Mouse (Mus musculus) midbrain, embryonic 12.5 days (tissue): ENCODE results near the gene Crispld2. TPM values are rescaled to one million over a fixed set of nuclear protein-coding genes. Genes with fewer than 3 reads are reported as not detected.

Experiments used
- ATAC-seq: fragments of 200-750 bp; cut with Nextera tagmentation; 2 replicates; pipeline ENCODE4 v1.8.0; 2017; ENCODE audit warnings: low read depth, moderate TSS enrichment, moderate library complexity; ENCODE audit not compliant: low FRiP score
- H3K27ac ChIP-seq: fragments of 300-500 bp; sonication (generic); replicated peaks from 2 replicates; pipeline ENCODE4 v1.5.1; 2016; ENCODE audit warnings: mild to moderate bottlenecking
- H3K27me3 ChIP-seq: fragments of 300-500 bp; sonication (generic); 2 replicates; pipeline ENCODE4 v1.6.1; 2016; ENCODE audit warnings: mild to moderate bottlenecking
- H3K36me3 ChIP-seq: fragments of 300-500 bp; sonication (generic); 2 replicates; pipeline ENCODE4 v1.6.1; 2016
- H3K4me1 ChIP-seq: fragments of 300-500 bp; sonication (generic); 2 replicates; pipeline ENCODE4 v1.6.1; 2016
- H3K4me2 ChIP-seq: fragments of 300-500 bp; sonication (generic); replicated peaks from 2 replicates; pipeline ENCODE4 v1.6.1; 2016; ENCODE audit warnings: mild to moderate bottlenecking, moderate library complexity
- H3K4me3 ChIP-seq: fragments of 300-500 bp; sonication (generic); 2 replicates; pipeline ENCODE4 v1.5.1; 2016; ENCODE audit warnings: mild to moderate bottlenecking
- H3K9ac ChIP-seq: fragments of 300-500 bp; sonication (generic); replicated peaks from 2 replicates; pipeline ENCODE4 v1.6.1; 2016; ENCODE audit warnings: mild to moderate bottlenecking, moderate library complexity
- H3K9me3 ChIP-seq: fragments of 300-500 bp; sonication (generic); 2 replicates; pipeline ENCODE4 v1.6.1; 2016; ENCODE audit warnings: mild to moderate bottlenecking
- WGBS: fragments of 180-500 bp; shearing (Covaris S2); methylation state at CpG from one replicate; pipeline ENCODE4 v1.1.7; 2016; 5-methylcytosine and 5-hydroxymethylcytosine counted together
- polyA plus RNA-seq: library from polyadenylated mRNA; unstranded; fragments of >200 nt; fragmentation: Nextera tagmentation; extraction: Ambion mirVana; gene quantifications from 2 replicates; pipeline ENCODE4 v1.2.1, GENCODE M21; 2016

Crispld2 gene
- polyA plus RNA-seq, 1 experiment from 2014 or later: 5.7 TPM

GRCm38 (mm10) chr8:120037199-120037598, 45.0 kb downstream of the Crispld2 start:
- no peaks in the 10 kb centered on the region for H3K36me3 ChIP-seq
- ATAC-seq: no peak
- H3K4me1 ChIP-seq: peaks cover 12% of the 10 kb centered on the region; the same call in 1 of the 2 replicates
- H3K4me2 ChIP-seq: no peak overlapping the region
- no peak overlapping the region for H3K27ac ChIP-seq
- WGBS: 91% methylated on average over 15 of the region's 15 CpGs
- H3K27me3 ChIP-seq: no peaks in the 10 kb centered on the region
- H3K9ac ChIP-seq: no peak overlapping the region
- H3K4me3 ChIP-seq: no peak overlapping the region
- H3K9me3 ChIP-seq: no peaks in the 10 kb centered on the region

GRCm38 (mm10) chr8:120037611-120038010, 45.4 kb downstream of the Crispld2 start:
- Histone ChIP-seq H3K27me3 (no peaks in the 10 kb centered on the region), H3K9me3 (no peaks in the 10 kb centered on the region), H3K4me2 (no peak overlapping the region), H3K36me3 (no peaks in the 10 kb centered on the region), H3K4me1 (peaks cover 12% of the 10 kb centered on the region; the same call in 1 of the 2 replicates), H3K9ac (no peak overlapping the region), H3K4me3 (no peak overlapping the region), H3K27ac (no peak overlapping the region)
- no peak for ATAC-seq
- WGBS: 91% methylated on average over 8 of the region's 8 CpGs

- no peaks in the 10 kb centered on the region for H3K9me3 ChIP-seq
- no peak overlapping the region for H3K4me2 ChIP-seq
- ATAC-seq: no peak
- H3K27ac ChIP-seq: no peak overlapping the region
- H3K27me3 ChIP-seq: no peaks in the 10 kb centered on the region
- H3K4me3 ChIP-seq: no peak overlapping the region
- H3K36me3 ChIP-seq: no peaks in the 10 kb centered on the region
- H3K9ac ChIP-seq: no peak overlapping the region
- H3K4me1 ChIP-seq: peaks cover 12% of the 10 kb centered on the region; the same call in 1 of the 2 replicates
- 85% methylated on average over 12 of the region's 12 CpGs for WGBS
These were observed 46.5 kb downstream of the Crispld2 start for GRCm38 (mm10) chr8:120038741-120039140.

DNA sequence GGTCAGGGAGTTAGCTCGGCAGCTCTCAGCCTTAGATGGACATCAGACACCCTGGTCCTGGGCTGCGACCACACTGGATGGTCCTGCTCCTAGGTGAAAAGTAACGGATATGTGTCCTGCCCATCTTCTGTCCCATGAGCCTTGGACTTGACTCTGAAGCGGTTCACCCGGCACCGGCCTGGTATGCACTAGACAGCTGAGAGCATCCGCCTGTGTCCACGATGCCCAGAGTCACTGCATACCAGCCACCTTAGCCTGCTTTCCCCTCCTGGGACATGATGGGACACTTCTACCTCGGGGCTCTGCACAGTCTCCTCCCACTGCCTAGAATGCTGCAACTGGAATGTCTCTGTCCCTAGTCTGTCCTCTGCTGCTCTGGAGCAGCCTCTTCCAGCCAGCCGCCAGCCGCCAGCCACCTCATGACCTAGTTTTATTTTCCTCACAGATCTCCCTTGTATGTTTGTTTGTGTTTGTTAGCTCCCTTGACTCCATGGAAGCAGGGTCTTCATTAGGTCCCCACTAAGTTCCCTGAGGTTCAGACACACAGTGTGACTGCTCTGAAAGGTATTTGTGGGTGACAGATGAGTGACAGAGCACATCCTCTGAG, 47.2 kb downstream of the Crispld2 start:
- Histone ChIP-seq H3K4me2 (no peak overlapping the region), H3K27me3 (no peaks in the 10 kb centered on the region), H3K9ac (no peak overlapping the region), H3K27ac (no peak overlapping the region), H3K36me3 (no peaks in the 10 kb centered on the region), H3K4me3 (no peak overlapping the region), H3K9me3 (no peaks in the 10 kb centered on the region), H3K4me1 (peaks cover 9% of the 10 kb centered on the region; the same call in 1 of the 2 replicates)
- ATAC-seq: no peak
- WGBS: 84% methylated on average over 11 of the region's 11 CpGs

DNA sequence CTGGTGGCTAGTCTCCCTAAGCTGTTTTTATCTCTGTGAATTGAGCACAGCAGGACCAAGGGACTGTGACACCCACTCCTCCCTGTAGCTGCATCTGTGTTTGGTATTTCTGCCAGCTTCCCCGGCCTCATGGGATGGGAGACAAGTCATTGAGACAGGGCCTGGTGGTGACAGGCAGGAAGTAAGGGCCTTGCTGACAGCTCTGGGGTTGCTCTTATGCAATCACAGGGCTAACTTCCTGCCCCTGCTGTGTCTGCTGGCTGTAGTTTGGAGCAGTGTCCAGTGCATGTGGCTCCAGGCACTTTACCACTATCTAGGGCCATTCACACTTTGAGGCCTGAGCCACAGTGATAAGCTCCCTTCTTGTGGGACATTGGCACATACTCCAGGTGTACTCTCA, 48.6 kb downstream of the Crispld2 start:
- Histone ChIP-seq H3K4me3 (no peak overlapping the region), H3K36me3 (no peaks in the 10 kb centered on the region), H3K27me3 (no peaks in the 10 kb centered on the region), H3K9me3 (no peaks in the 10 kb centered on the region), H3K9ac (no peak overlapping the region), H3K27ac (no peak overlapping the region), H3K4me2 (no peak overlapping the region), H3K4me1 (peaks cover 5% of the 10 kb centered on the region; the same call in 1 of the 2 replicates)
- 100% methylated on average over 1 of the region's 1 CpGs for WGBS
- no peak for ATAC-seq

GRCm38 (mm10) chr8:120042542-120043312, 50.5 kb downstream of the Crispld2 start:
- H3K4me2 ChIP-seq: no peak overlapping the region
- no peak for ATAC-seq
- 70% methylated on average over 10 of the region's 10 CpGs for WGBS
- H3K9ac ChIP-seq: no peak overlapping the region
- no peak overlapping the region for H3K27ac ChIP-seq
- H3K4me3 ChIP-seq: no peak overlapping the region
- H3K4me1 ChIP-seq: 0 out of 2 replicates have a peak, but pooled peaks cover 7% of the 10 kb centered on the region
- H3K36me3 ChIP-seq: no peaks in the 10 kb centered on the region
- H3K9me3 ChIP-seq: no peaks in the 10 kb centered on the region
- H3K27me3 ChIP-seq: no peaks in the 10 kb centered on the region

GRCm38 (mm10) chr8:120044907-120045306, 52.7 kb downstream of the Crispld2 start:
- H3K4me2 ChIP-seq: no peak overlapping the region
- no peak overlapping the region for H3K27ac ChIP-seq
- H3K27me3 ChIP-seq: no peaks in the 10 kb centered on the region
- no peak for ATAC-seq
- no peak overlapping the region for H3K4me3 ChIP-seq
- WGBS: 91% methylated on average over 8 of the region's 8 CpGs
- no peaks in the 10 kb centered on the region for H3K36me3 ChIP-seq
- H3K9me3 ChIP-seq: no peaks in the 10 kb centered on the region
- no peak overlapping the region for H3K9ac ChIP-seq
- H3K4me1 ChIP-seq: 0 out of 2 replicates have a peak, but pooled peaks cover 7% of the 10 kb centered on the region

- 65% methylated on average over 5 of the region's 5 CpGs for WGBS
- ATAC-seq: no peak
These were observed 53.2 kb downstream of the Crispld2 start for GRCm38 (mm10) chr8:120045471-120045870.

DNA sequence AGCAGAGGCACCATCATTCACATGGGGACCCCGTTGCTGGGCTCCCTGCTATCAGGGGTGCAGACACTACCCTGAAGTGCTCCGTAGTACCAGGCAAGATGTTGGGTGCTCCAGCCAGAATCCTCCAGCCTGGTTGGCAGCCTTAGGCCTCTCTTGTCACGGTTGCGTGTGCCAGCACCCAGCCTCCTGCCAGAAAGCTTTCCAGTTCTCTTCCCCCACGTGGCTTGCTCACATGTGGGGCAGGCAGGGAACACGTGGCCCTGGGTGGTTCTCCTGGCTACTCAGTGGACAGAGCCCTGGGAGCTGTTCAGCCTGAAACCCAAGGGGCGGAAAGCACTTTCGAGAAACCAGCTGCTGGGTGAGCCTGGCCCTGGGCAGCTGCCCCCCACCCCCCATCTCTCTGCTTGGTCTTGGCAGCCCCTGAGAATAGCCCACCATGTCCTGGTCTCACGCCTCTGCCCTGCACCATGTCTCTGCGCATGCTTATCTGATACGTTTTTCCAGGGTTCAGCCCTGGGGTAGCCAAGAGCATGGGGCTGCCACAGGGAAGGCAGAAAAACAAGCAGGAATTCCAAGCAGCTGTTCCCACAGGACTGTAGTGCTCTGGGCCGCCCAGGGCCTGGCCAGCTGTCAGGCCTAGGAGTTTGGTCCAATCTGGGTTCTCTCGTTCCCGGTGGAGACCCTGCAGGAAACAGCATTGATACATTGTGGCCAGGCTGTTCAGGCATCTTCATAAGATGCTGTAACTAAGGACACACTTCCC, 54.2 kb downstream of the Crispld2 start:
- no peaks in the 10 kb centered on the region for H3K27me3 ChIP-seq
- H3K36me3 ChIP-seq: no peaks in the 10 kb centered on the region
- H3K4me2 ChIP-seq: no peak overlapping the region
- no peaks in the 10 kb centered on the region for H3K9me3 ChIP-seq
- no peak overlapping the region for H3K27ac ChIP-seq
- ATAC-seq: no peak
- no peak overlapping the region for H3K4me3 ChIP-seq
- no peak overlapping the region for H3K9ac ChIP-seq
- 0 out of 2 replicates have a peak, but pooled peaks cover 7% of the 10 kb centered on the region for H3K4me1 ChIP-seq
- WGBS: 75% methylated on average over 14 of the region's 14 CpGs

More at GRCm38 (mm10) chr8:120045471-120045870, 53.2 kb downstream of the Crispld2 start:
- H3K9me3 ChIP-seq: no peaks in the 10 kb centered on the region
- H3K36me3 ChIP-seq: no peaks in the 10 kb centered on the region
- H3K4me3 ChIP-seq: no peak overlapping the region
- no peak overlapping the region for H3K27ac ChIP-seq
- no peak overlapping the region for H3K9ac ChIP-seq
- no peak overlapping the region for H3K4me2 ChIP-seq
- H3K27me3 ChIP-seq: no peaks in the 10 kb centered on the region
- H3K4me1 ChIP-seq: 0 out of 2 replicates have a peak, but pooled peaks cover 7% of the 10 kb centered on the region

DNA sequence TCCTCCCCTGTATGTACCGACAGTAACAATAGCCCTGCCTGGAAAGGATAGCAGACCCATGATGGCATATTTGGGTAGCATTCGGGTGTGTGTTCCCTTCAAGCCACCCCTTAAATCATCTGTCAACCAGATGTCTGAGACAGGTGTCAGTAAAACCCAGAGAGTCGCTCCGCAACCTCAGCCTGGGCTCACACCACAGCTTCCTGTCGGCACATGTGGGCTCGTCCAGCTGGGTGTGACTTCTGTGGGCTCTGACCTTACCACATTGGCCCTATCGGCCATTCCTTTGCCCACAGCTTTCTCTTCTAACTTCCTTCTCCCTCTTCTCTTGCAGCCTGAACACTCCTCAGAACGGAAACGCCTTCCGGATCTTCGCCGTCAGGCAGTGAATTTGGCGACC, 57.7 kb downstream of the Crispld2 start:
- no peak overlapping the region for H3K4me2 ChIP-seq
- no peak overlapping the region for H3K4me3 ChIP-seq
- WGBS: 87% methylated on average over 13 of the region's 13 CpGs
- no peaks in the 10 kb centered on the region for H3K9me3 ChIP-seq
- no peak overlapping the region for H3K27ac ChIP-seq
- ATAC-seq: no peak
- no peak overlapping the region for H3K9ac ChIP-seq
- H3K27me3 ChIP-seq: no peaks in the 10 kb centered on the region
- no peaks in the 10 kb centered on the region for H3K36me3 ChIP-seq
- H3K4me1 ChIP-seq: 0 out of 2 replicates have a peak, but pooled peaks cover 7% of the 10 kb centered on the region

DNA sequence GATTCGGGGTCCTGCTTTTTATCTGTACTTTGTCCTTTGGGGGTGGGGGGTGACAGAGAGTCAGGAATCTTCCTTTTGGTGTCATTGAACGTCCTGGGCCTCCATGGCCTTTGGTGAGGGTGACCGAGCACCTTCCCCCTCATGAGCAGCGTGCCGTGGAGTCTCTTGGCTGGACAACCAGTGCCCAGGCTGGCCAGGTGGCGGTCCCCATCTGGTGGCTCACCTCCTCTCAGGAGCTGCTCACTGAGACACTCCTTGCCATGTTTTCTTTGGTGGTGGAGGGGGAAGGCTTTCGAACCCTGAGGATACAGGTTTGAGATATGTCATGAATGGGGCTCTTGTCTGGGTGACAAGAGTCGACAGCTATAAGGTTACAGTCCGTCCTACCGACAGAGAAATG, 58.1 kb downstream of the Crispld2 start:
- no peaks in the 10 kb centered on the region for H3K27me3 ChIP-seq
- no peak for ATAC-seq
- H3K9ac ChIP-seq: no peak overlapping the region
- no peaks in the 10 kb centered on the region for H3K9me3 ChIP-seq
- no peak overlapping the region for H3K4me3 ChIP-seq
- H3K36me3 ChIP-seq: no peaks in the 10 kb centered on the region
- H3K27ac ChIP-seq: no peak overlapping the region
- no peak overlapping the region for H3K4me2 ChIP-seq
- 80% methylated on average over 10 of the region's 10 CpGs for WGBS
- 0 out of 2 replicates have a peak, but pooled peaks cover 7% of the 10 kb centered on the region for H3K4me1 ChIP-seq

GRCm38 (mm10) chr8:120051006-120051405, 58.8 kb downstream of the Crispld2 start:
- Histone ChIP-seq H3K36me3 (no peaks in the 10 kb centered on the region), H3K4me1 (0 out of 2 replicates have a peak, but pooled peaks cover 7% of the 10 kb centered on the region), H3K9ac (no peak overlapping the region), H3K27me3 (no peaks in the 10 kb centered on the region), H3K4me2 (no peak overlapping the region), H3K9me3 (peaks cover under 1% of the 10 kb centered on the region; the same call in 1 of the 2 replicates), H3K27ac (no peak overlapping the region), H3K4me3 (no peak overlapping the region)
- ATAC-seq: no peak
- 69% methylated on average over 4 of the region's 4 CpGs for WGBS
